Mouse (Mus musculus) small intestine, adult 2 months (tissue): ENCODE measurements around the gene Prr18.

ENCODE experiments used
- CTCF ChIP-seq: fragments of 200-500 bp; IDR thresholded peaks from 2 replicates; pipeline ENCODE4 v1.5.1; 2012; ENCODE audit warnings: low read depth, mild to moderate bottlenecking, control low read depth, inconsistent platforms, low read length, moderate library complexity, mixed read lengths; ENCODE audit not compliant: insufficient replicate concordance, insufficient read length; ENCODE audit errors: extremely low read depth
- POLR2A ChIP-seq: fragments of 200-500 bp; IDR thresholded peaks from 2 replicates; pipeline ENCODE4 v1.6.1; 2012; ENCODE audit warnings: low read depth, mild to moderate bottlenecking, control low read depth, inconsistent platforms, low read length, moderate library complexity

- TF ChIP-seq CTCF (no peak), POLR2A (no peak)
Observed at GRCm38 (mm10) chr17:8389790-8390095, 52.5 kb downstream of the Prr18 start.
